Mouse (Mus musculus) monocyte, adult 2 months (primary cell): ENCODE results near the gene Nav2.

ENCODE experiments used
- DNase-seq, 2 experiments: peaks; one replicate each; pipeline ENCODE4 v3.0.0; 2022; ENCODE audit warnings: low spot score in 2 of 2, low read depth in 1 of 2

The Nav2 gene

DNA sequence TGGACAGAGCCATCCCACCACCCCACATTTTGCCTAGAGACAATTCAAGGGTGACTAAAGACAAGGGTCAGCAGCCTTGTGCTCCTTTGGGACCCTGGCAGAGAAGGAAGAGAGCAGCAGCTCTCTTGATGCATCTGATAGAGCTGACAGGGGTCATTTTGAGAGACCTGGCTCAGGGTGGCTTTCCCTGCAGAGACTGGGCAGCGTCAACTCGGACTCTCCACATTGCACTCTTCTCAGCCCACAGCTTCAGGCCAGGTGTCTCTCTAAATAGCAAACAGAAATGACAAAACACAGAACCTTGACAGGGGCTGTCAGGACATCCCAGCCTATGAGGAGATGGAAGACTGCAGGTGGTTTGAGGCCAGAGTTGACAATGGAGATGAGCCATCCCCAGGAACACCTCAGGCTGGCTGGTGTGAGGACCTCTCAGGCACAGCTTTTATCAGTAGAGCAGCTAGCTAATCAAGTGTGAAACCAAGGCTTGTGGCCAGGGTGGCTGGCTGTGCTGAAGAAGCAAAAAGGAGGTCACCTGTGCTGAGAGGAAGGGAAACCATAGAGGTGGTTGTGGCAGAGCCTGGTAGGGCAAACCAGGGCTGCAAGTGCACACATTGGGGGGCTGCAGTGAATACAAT is 283.7 kb downstream of the Nav2 start:
- DNase-seq: no peak

DNA sequence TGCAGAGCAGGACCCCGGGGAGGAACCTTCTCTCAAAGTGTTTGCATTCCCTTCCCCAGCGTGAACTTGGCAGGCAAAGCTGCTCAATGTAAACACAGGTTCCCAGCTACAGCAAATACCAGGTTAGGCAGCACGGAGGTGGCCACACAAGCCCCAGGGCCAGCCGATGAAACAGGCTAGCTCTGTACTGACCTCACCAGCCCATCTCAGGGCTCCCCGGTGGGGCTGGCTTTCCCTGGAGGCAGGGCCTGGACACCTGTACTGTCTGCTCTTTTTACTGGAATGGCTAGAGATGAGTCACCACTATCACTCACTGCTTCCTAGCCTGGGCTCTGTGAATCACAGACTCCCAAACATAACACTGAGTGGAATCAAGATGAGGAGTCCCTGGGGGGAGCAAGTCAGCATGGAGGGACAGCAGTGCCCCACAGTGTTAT is 287.2 kb downstream of the Nav2 start:
- DNase-seq: no peak

DNA sequence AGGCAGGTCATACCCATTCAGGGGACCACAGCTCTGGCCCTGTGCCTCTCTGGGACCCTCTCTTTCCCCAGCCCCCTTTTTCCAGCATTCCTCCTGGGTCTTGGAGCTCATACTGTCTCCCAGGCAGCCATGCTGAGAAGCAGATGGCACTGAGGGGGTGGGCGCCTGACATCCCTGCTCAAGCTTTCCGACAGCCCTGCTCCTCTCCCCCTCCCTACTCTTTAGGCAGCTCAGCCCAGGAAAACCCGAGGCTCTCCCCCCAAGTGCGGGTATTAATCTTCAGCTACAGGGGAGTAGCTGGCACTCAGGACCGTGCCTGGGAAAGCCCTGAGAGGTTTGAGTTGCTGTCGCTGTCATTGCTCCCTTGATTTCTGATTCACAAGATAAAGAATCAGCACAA is 290.9 kb downstream of the Nav2 start:
- DNase-seq: no peak

DNA sequence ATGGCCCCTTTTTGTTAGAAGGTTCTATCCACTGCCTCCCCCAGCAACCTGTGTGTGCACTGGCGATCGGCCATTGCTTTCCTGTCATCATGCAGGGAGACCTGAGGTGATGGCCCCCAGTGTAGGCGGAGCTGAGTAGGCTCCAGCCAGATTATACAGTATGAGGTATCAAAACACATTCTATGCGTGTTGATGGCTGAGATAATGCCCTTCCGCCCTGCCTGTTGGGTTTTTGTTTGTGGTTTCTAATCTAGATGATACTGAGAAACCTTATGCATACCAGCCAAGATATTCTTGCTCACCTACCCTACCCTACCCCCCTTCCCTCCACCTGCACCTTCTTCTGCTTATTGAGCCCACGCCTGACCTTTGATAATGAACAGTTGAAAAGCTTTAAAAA is 291.8 kb downstream of the Nav2 start:
- DNase-seq: no peak

DNA sequence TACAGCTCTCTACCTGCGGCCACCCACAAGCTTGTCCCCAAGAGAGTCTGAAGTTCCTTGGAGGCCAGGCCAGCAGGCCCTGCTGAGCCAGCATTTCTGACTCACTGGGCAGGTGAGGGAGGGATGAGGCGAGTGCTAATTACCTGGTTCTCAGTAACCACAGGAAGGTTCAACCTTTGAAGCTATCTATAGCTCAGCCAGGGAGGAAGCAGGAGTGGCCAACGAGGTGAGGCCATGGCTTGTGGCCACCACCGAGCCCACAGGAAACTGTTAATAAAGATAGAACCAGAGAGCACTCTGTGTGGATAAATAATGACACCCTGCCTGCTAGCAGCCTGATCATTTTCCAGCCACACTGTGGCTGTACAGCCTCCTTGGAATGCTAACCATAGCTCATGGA is 294.5 kb downstream of the Nav2 start:
- no peak for DNase-seq

DNA sequence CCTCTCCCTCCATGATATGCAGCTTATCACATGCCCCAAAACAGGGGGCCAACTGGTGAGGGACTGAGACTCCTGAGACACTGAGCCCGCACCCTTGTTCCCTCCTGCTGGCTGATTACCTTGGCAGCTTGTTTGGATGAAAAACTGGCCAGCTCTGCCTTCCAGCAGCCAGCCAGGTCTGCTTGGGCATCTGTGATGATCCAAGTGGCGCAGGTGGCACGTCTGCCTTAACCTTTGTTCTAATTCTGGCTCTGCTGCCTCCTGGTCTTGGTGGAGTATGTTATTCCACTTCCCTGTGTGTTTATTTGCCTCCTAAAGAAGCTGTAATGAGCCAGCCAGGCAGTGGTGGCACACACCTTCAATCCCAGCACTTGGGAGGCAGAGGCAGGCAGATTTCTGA is 296.3 kb downstream of the Nav2 start:
- DNase-seq: no peak

DNA sequence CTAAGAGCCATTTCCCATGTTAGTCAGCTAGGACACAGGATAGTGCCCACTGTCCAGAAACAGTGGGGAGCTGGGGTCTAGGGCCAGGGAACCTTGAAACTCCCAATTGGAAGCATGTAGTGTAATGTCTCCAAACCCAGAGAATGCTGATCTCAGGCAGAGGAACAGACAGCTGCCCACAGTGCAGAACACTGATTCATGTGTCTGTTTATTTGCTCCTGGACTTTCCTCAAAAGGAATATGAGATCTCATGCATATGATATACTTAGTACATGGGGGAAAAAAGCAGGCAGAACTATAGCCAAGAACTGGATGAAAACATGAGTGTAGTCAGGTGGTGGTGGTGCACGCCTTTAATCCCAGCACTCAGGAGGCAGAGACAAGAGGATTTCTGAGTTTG is 297.0 kb downstream of the Nav2 start:
- DNase-seq: no peak

DNA sequence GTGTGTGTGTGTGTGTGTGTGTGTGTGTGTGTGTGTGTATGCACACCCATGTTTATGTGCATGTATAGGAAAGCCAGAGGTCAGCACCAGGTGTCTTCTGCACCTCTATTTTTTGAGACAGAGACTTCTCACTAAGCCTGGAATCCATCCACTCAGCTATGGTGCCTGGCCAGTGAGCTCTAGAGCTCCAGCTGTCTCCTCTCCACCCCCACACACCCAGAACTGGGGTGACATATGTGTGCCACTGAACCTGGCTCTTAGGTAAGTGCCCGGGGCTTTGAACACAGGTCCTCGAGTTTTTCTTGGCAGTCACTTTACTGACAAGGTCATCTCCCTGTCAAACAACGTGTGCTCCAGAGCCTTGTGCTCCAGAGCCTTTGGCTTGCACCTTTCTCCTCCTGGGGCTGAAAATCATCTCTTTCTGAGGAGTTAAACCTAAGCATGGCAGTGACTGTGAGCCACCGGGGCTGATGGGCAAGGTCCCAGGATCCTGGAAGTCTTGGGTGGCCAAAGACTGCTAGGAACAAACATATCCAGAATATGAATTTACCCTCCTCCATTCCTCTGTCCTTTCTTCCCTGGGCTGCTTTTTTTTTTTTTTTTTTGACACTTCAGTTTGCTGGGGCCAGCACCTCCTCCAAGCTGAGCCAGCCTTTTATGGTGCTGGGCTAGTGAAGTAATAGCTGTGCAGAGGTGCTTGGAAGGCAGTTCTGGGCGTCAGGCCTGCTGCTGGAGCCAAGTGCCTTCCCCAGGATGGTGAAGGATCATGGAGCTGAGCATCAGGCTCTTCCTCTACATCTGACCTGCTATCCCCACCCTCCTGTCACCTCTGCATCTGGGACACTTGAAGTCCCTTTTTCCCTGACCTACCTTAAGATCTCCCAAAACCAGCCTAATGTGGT is 298.5 kb downstream of the Nav2 start:
- DNase-seq: no peak

DNA sequence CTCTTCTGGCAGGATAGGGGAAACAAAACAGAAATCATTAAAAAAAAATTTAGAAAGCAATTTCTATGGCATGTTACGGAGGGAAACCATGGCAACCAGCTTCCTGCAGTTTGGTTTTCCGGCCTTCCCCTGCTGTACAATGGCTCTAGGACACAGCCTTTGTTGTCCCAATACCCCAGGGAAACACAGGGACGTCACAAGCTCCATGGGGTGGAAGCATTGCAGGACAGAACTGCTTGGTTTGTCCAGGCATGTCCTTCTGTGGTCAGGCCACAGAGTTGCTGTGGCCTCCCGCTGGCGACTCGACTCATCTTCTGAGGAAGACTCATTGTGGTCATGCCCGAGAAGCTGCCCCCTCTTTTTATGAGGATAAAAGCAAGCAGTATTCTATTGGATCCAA is 301.0 kb downstream of the Nav2 start:
- DNase-seq: no peak

DNA sequence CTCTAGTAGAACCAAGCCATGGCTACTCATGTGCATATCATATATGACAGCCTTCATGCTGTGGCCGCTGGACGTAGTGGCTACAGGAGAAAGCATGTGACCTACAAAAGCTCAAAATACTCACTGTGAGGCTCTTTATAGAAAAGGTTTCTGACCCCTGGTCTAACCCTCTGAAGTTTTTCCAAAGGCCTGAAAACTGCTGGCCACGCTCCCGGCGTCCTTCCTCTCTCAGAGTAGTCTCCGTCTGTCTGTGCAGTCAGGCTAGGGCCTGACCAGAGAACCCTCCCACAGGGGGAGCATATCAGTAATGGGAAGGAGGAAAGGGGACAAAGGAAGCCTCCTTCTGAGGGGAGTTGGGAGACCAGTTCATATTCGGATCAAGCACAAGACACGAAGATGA is 302.2 kb downstream of the Nav2 start:
- no peak for DNase-seq

DNA sequence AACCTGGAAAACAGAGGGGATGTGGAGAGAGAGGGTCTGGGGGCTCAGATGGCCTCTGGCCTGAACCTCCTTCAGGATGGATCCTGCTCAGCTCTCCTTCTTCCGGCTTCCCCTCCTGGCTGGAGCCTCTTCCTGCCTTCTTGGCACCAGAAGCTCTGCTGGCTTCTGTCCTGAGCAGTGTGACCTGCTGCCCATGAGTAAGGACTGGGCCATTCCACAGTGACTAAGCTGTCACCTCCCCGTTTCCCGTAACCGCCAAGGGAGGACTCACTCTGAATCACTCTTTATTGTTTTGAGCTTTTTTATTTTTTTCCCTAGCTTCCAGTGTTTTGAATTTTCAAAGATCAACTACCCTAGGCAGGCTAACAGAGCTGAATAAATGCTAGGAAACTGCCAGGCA is 304.5 kb downstream of the Nav2 start:
- no peak for DNase-seq

DNA sequence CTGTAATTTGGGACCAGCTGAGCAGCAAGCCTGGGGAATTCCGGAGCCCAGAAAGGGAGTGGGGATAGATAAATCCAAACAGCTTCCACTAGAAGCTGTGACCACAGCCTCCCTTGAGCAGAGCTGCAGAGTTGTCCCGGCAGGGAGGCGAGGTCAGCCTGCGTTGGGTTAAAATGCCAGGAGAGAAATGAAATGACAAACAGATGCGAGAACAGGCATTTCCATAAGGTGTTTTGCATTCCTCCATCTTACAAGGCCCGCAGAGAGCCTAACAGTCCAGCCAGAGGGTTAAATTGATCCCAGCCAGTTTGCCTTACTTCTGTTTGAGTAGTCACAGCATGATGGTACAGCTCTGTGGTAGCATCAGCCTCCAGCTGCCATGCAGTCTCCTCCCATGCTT is 309.3 kb downstream of the Nav2 start:
- DNase-seq: no peak

DNA sequence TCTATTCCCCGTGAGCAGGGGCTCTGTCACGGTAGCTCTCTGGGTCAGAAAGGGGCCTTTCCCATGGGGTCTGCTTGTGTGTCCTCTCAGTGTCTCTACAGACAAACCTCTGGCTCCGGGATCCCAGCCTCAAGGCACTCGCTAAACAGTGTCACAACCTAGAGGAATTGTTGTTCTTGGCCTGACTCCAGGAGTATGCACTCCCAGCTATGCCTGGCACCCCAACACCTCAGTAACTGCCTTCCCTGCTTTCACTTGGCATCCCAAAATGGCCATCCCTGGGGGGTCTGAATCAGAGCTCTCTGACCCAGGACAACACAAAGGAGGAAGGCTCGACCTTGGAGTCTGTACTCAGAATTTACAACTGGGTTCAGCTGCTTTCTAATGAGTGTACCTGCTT is 317.2 kb downstream of the Nav2 start:
- no peak for DNase-seq

DNA sequence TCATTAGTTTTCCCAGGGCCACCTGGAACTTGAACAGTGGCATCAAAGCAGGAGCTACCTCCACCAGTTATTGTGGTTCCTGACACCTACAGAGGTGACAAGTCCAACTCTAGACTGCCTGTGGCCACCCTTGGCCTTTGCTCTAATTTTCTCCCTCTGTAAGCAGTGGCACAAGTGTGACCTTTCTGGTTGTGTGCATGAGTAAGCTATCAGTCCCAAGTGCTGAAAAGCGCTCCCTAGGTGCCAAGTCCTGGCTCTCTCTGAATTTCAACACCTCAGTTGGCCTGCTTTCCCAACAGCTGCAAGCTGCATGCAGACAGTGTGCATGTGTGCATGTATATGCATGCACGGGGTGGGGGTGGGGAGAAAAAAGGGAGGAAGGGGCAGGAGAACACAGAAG is 324.5 kb downstream of the Nav2 start:
- no peak for DNase-seq

DNA sequence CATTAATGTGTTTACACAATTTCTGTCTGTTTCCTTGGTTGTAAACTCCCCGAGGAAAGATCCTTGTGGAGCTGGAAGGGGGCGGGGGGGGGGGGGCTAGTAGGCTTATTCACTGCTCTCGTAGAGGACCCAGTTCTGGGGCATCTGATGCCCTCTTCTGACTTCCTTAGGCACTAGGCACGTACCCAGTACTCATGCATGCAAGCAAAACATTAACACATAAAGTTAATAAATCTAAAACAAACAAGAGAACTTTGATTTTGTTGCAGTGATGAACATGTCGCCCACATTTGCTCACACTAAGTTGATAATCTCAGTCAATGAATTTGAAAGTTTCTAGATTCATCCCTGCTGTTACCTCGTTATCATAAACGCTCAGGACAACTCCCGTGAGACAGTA is 325.8 kb downstream of the Nav2 start:
- no peak for DNase-seq

DNA sequence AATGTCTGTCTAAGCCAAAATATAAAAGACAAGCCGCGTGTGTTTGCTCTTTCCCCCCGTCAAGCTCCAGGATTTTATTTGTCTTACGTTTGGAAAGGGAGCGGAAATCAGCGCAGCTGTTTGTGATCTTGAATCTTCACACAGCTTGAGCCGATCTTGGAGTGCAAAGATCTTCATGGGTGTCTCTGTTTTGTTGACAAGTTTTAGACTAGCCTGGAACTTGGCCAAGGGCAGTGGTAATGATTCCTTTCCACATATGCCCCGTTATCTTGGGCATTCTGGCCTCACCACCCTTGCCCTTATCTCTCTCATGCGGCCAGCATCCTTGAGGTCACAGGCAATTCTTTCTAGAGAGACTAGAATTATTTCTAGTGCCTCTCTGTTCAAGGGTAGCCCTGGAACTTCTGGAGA is 326.8 kb downstream of the Nav2 start:
- DNase-seq: no peak

DNA sequence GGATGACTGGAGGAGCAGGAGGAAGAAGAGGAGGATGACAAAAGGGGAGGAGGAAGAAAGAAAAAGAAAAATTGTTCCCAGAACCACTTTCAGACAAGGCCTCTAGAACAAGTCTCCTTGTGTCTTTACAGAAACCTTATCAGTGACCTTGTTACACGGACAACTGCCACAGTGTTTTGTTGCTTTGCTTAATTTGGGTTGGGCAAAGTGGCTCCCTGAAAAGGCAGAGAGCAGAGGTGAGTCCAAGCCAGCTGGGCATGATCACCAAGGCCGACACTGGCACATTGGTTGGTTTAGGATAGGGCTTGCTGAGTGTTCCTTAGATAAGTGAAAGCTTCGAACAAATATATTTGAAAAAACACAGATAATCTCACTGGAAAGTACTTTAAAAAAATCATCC is 327.3 kb downstream of the Nav2 start:
- no peak for DNase-seq

DNA sequence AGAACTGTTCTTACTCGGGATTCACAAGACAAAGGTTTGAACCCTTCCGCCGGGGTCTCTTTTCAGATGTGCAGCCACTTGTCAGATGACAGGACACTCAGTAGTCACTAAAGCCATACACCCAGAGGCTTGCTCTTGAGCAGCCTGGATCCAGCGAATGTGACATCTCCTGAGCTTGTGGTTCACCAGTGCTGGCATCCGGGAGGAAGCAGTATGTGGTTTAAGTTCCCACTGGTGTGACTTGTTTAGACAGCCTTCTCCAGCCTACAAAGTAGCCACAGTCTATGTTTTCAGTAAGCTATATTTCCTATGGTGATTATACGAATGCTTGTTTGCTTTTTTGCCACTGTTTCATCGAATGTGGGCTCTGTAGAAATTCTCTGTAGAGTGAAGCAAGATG is 331.9 kb downstream of the Nav2 start:
- DNase-seq: no peak

DNA sequence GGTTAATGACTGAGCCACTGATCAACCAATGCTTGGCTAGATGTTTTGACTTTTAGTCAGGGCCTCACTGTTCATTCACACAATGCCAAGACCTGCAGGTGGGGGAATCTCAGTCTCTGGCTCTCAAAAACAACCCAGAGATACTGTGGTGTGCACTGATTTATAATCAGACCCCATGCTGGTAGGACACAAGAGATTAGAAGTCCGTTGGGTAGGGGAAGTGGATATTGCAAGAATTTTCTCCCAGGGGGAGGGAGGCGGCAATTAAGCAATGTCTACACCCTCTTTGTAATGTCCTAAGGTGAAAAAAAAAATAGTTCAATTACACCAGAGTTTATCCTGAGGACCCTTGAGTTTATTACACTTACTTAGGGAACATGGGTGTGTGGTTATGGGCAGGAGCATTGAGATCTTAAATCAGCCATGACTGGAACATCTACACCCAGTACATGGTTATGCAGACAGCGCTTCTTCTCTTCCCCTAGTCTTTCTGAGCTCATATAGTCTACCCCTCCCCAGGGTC is 332.8 kb downstream of the Nav2 start:
- DNase-seq: no peak

DNA sequence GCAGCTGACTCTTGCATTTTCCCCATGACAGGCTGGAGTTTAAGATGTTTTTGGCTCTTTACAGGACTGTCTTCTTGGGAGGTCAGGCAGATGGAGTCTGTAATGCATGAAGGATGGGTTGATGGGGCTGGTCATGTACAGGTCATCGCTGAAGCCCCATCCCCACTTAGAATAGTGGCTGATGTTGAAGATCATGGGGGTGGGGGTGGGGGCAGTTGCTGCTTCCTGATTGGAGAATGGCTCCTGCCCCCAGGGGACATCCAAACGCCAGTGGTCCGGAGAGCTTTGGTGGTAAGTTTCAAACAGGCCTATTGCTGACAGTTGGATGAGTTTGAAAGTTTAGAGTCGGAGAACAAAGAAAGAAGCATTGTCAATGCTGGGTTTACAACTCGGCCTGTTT is 333.7 kb downstream of the Nav2 start:
- no peak for DNase-seq

DNA sequence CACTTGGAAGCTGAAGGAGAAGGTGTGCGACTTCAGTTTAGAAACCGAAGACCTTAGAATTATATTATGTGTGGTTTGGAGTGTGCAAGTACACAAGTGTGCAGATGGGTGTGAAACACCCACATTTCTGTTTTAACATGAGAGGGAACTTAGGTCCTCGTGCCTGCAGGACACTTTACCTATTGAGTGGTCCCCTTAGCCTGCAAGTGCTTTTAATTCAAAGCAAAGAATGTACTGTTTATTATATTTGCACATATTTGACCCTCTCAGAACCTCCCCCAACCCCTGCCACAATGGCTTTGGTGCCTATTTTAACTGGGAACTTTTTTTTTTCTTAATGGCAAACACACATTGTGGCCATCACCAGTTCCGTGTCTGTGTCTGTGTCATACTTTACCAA is 334.6 kb downstream of the Nav2 start:
- DNase-seq: no peak

DNA sequence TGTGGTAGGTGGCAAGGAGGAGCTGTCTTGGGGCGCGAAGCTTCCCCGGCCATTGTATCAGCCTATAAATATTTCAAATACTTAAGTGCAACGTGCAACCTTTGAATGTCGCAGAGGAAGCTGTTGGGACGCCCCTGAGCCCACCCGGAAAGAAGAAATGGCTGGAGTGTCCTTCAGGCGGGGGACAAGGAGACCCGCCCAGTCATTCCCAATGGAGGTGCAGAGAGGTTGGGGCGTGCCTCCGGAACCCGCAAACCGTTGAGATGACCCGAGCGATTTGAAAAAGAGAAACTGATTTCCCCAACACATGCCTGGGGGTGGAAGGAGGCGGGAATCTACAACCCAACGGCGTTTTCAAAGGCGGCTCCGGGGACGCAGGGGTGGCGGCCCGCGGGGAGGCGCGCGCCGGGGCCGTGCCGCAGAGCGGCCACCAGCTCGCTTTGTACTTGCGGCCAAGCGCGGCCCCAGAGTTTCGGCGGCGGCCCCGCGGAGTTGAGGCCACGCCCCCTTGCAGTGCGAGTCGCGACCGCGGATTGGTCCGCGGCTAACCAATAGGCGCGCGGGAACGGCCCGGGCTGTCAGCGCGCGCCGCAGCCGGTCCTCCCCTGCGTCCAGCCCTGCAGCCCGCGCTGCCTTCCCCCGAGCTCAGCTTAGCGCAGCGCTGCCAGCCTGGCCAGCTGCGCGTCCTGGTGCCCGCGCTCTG is 337.2 kb downstream of the Nav2 start:
- peak; percentile 49 to 68 for DNase-seq
